Mouse (Mus musculus) frontal cortex, postnatal 25 days (tissue): ENCODE results near the gene 1700025G04Rik.
"Not testable (repeated sequence)": the region's sequence is repeated elsewhere in the genome, so short reads cannot be mapped to it uniquely, and the experiment has no call there.

Experiments used
- DNase-seq, 2 experiments: peaks; one replicate each; pipeline ENCODE4 v3.0.0; 2022; ENCODE audit warnings: low spot score in 2 of 2

1700025G04Rik gene

GRCm38 (mm10) chr1:151851051-151851848 is 238.7 kb downstream of the 1700025G04Rik start:
- no peak for DNase-seq

GRCm38 (mm10) chr1:151849993-151850608 is 239.8 kb downstream of the 1700025G04Rik start:
- no peak for DNase-seq

GRCm38 (mm10) chr1:151848286-151848685 is 241.6 kb downstream of the 1700025G04Rik start:
- DNase-seq = no peak

GRCm38 (mm10) chr1:151845926-151846782 is 243.8 kb downstream of the 1700025G04Rik start:
- no peak for DNase-seq

GRCm38 (mm10) chr1:151845252-151845832 is 244.6 kb downstream of the 1700025G04Rik start:
- DNase-seq = no peak

GRCm38 (mm10) chr1:151840345-151840744 is 249.6 kb downstream of the 1700025G04Rik start:
- not testable (repeated sequence) for DNase-seq

GRCm38 (mm10) chr1:151835261-151835660 is 254.7 kb downstream of the 1700025G04Rik start:
- DNase-seq = no peak

GRCm38 (mm10) chr1:151831791-151832190 is 258.1 kb downstream of the 1700025G04Rik start:
- no peak for DNase-seq

GRCm38 (mm10) chr1:151825065-151825464 is 264.9 kb downstream of the 1700025G04Rik start:
- no peak for DNase-seq

GRCm38 (mm10) chr1:151820457-151820856 is 269.5 kb downstream of the 1700025G04Rik start:
- peak; percentile 32 to 57 for DNase-seq

- DNase-seq = no peak
These were observed 270.7 kb downstream of the 1700025G04Rik start for GRCm38 (mm10) chr1:151819190-151819589.

GRCm38 (mm10) chr1:151816051-151816450 is 273.9 kb downstream of the 1700025G04Rik start:
- DNase-seq = no peak

- DNase-seq = no peak
These were observed 277.8 kb downstream of the 1700025G04Rik start for GRCm38 (mm10) chr1:151812004-151812712.

- no peak for DNase-seq
These were observed 278.5 kb downstream of the 1700025G04Rik start for GRCm38 (mm10) chr1:151811456-151811855.

GRCm38 (mm10) chr1:151810628-151811421 is 279.1 kb downstream of the 1700025G04Rik start:
- no peak for DNase-seq

GRCm38 (mm10) chr1:151807286-151807685 is 282.6 kb downstream of the 1700025G04Rik start:
- DNase-seq = no peak

- not testable (repeated sequence) for DNase-seq
These were observed 287.1 kb downstream of the 1700025G04Rik start for GRCm38 (mm10) chr1:151802795-151803194.
